Mouse (Mus musculus) heart, embryonic 16.5 days (tissue): ENCODE results near the gene Rasgrp4. TPM values are rescaled to one million over a fixed set of nuclear protein-coding genes. Genes with fewer than 3 reads are reported as not detected.
"Not testable (repeated sequence)": the region's sequence is repeated elsewhere in the genome, so short reads cannot be mapped to it uniquely, and the experiment has no call there.

ENCODE experiments used
- ATAC-seq: fragments of 200-750 bp; cut with Nextera tagmentation; replicated peaks from 2 replicates; pipeline ENCODE4 v1.8.0; 2017; ENCODE audit warnings: moderate number of reproducible peaks; ENCODE audit not compliant: insufficient read depth, low FRiP score; ENCODE audit errors: extremely low read depth
- H3K27ac ChIP-seq: fragments of 300-500 bp; sonication (generic); 2 replicates; pipeline ENCODE4 v1.5.1; 2014; ENCODE audit warnings: mild to moderate bottlenecking, low read length, control low read depth, moderate library complexity
- H3K27me3 ChIP-seq: fragments of 300-500 bp; sonication (generic); 2 replicates; pipeline ENCODE4 v1.6.1; 2014; ENCODE audit warnings: low read length, mixed read lengths; ENCODE audit not compliant: control insufficient read depth, insufficient read depth
- H3K36me3 ChIP-seq: fragments of 300-500 bp; sonication (generic); 2 replicates; pipeline ENCODE4 v1.6.1; 2014; ENCODE audit not compliant: control insufficient read depth, insufficient read depth
- H3K4me1 ChIP-seq: fragments of 300-500 bp; sonication (generic); 2 replicates; pipeline ENCODE4 v1.6.1; 2014; ENCODE audit warnings: low read length, mixed read lengths; ENCODE audit not compliant: control insufficient read depth, insufficient read depth
- H3K4me2 ChIP-seq: fragments of 300-500 bp; sonication (generic); 2 replicates; pipeline ENCODE4 v1.6.1; 2014; ENCODE audit warnings: low read depth, mild to moderate bottlenecking, control low read depth, low read length
- H3K4me3 ChIP-seq: fragments of 300-500 bp; sonication (generic); 2 replicates; pipeline ENCODE4 v1.5.1; 2014; ENCODE audit warnings: mild to moderate bottlenecking, control low read depth, low read length
- H3K9ac ChIP-seq: fragments of 300-500 bp; sonication (generic); 2 replicates; pipeline ENCODE4 v1.6.1; 2014; ENCODE audit warnings: low read length, control low read depth
- H3K9me3 ChIP-seq: fragments of 300-500 bp; sonication (generic); replicated peaks from 2 replicates; pipeline ENCODE4 v1.6.1; 2016; ENCODE audit warnings: low read length; ENCODE audit not compliant: control insufficient read depth
- WGBS: fragments of 180-500 bp; shearing (Covaris S2); extraction: QIAGEN DNeasy Blood & Tissue Kit; methylation state at CpG from one replicate; pipeline ENCODE4 v1.1.7; 2014; 5-methylcytosine and 5-hydroxymethylcytosine counted together
- polyA plus RNA-seq: library from polyadenylated mRNA; unstranded; fragments of >200 nt; fragmentation: Nextera tagmentation; extraction: Ambion mirVana; gene quantifications from 2 replicates; pipeline ENCODE4 v1.2.1, GENCODE M21; 2015

Rasgrp4 gene
- polyA plus RNA-seq, 1 experiment from 2014 or later: 0.38 TPM

- H3K9me3 ChIP-seq, H3K9ac ChIP-seq, ATAC-seq, H3K36me3 ChIP-seq, H3K27ac ChIP-seq, H3K4me3 ChIP-seq, H3K4me1 ChIP-seq, H3K4me2 ChIP-seq: not testable (repeated sequence)
- 86% methylated on average over 3 of the region's 4 CpGs for WGBS
- peaks cover 15% of the 10 kb centered on the region for H3K27me3 ChIP-seq
Measured at GRCm38 (mm10) chr7:29139237-29139636, 4.6 kb downstream of the Rasgrp4 start.

GRCm38 (mm10) chr7:29141416-29141815 lies 6.8 kb downstream of the Rasgrp4 start:
- Histone ChIP-seq H3K27ac (no peak overlapping the region), H3K4me2 (no peak overlapping the region), H3K4me1 (no peaks in the 10 kb centered on the region), H3K9me3 (no peaks in the 10 kb centered on the region), H3K9ac (no peak overlapping the region), H3K27me3 (peaks cover 5% of the 10 kb centered on the region), H3K4me3 (no peak overlapping the region), H3K36me3 (no peaks in the 10 kb centered on the region)
- WGBS: 74% methylated on average over 8 of the region's 8 CpGs
- ATAC-seq: no peak

GRCm38 (mm10) chr7:29144006-29144405 lies 9.4 kb downstream of the Rasgrp4 start:
- Histone ChIP-seq H3K4me2 (no peak overlapping the region), H3K27me3 (no peaks in the 10 kb centered on the region), H3K4me1 (no peaks in the 10 kb centered on the region), H3K27ac (no peak overlapping the region), H3K36me3 (no peaks in the 10 kb centered on the region), H3K4me3 (no peak overlapping the region), H3K9me3 (no peaks in the 10 kb centered on the region), H3K9ac (no peak overlapping the region)
- WGBS: 77% methylated on average over 4 of the region's 4 CpGs
- ATAC-seq: no peak

- no peak overlapping the region for H3K9ac ChIP-seq
- H3K27ac ChIP-seq: no peak overlapping the region
- no peak overlapping the region for H3K4me2 ChIP-seq
- no peak for ATAC-seq
- H3K9me3 ChIP-seq: no peaks in the 10 kb centered on the region
- 78% methylated on average over 7 of the region's 7 CpGs for WGBS
- no peaks in the 10 kb centered on the region for H3K36me3 ChIP-seq
- H3K27me3 ChIP-seq: no peaks in the 10 kb centered on the region
- no peaks in the 10 kb centered on the region for H3K4me1 ChIP-seq
- no peak overlapping the region for H3K4me3 ChIP-seq
Measured at GRCm38 (mm10) chr7:29146625-29147367, 12.1 kb downstream of the Rasgrp4 start.

GRCm38 (mm10) chr7:29148771-29149170 lies 14.1 kb downstream of the Rasgrp4 start:
- 86% methylated on average over 15 of the region's 15 CpGs for WGBS
- no peaks in the 10 kb centered on the region for H3K9me3 ChIP-seq
- no peak overlapping the region for H3K27ac ChIP-seq
- no peaks in the 10 kb centered on the region for H3K27me3 ChIP-seq
- H3K4me1 ChIP-seq: no peaks in the 10 kb centered on the region
- peaks cover under 1% of the 10 kb centered on the region; the same call in 1 of the 2 replicates for H3K36me3 ChIP-seq
- no peak for ATAC-seq
- H3K9ac ChIP-seq: no peak overlapping the region
- H3K4me2 ChIP-seq: no peak overlapping the region
- no peak overlapping the region for H3K4me3 ChIP-seq

- Histone ChIP-seq H3K27ac (no peak overlapping the region), H3K36me3 (peaks cover 5% of the 10 kb centered on the region), H3K4me2 (no peak overlapping the region), H3K4me3 (no peak overlapping the region), H3K27me3 (no peaks in the 10 kb centered on the region), H3K9ac (no peak overlapping the region), H3K9me3 (0 out of 2 replicates have a peak, but pooled peaks cover 2% of the 10 kb centered on the region), H3K4me1 (peaks cover 9% of the 10 kb centered on the region)
- ATAC-seq: no peak
- 56% methylated on average over 10 of the region's 10 CpGs for WGBS
Measured at GRCm38 (mm10) chr7:29151486-29151885, 16.8 kb downstream of the Rasgrp4 start.

- Histone ChIP-seq H3K4me2 (no peak overlapping the region), H3K9ac (no peak overlapping the region), H3K27ac (no peak overlapping the region), H3K4me1 (peaks cover 10% of the 10 kb centered on the region), H3K36me3 (peaks cover 5% of the 10 kb centered on the region), H3K4me3 (no peak overlapping the region), H3K27me3 (peaks cover 16% of the 10 kb centered on the region), H3K9me3 (0 out of 2 replicates have a peak, but pooled peaks cover 2% of the 10 kb centered on the region)
- WGBS: 91% methylated on average over 14 of the region's 14 CpGs
- no peak for ATAC-seq
Measured at GRCm38 (mm10) chr7:29154018-29154720, 19.5 kb downstream of the Rasgrp4 start.

- 0 out of 2 replicates have a peak, but pooled peaks cover 2% of the 10 kb centered on the region for H3K9me3 ChIP-seq
- peak overlapping the region; percentile 93 for H3K4me3 ChIP-seq
- H3K27ac ChIP-seq: peak overlapping the region; percentile 86
- H3K27me3 ChIP-seq: peaks cover 21% of the 10 kb centered on the region
- ATAC-seq: peak; percentile 89
- 10% methylated on average over 37 of the region's 37 CpGs for WGBS
- peak overlapping the region; percentile 89 for H3K9ac ChIP-seq
- peak overlapping the region; percentile 96 for H3K4me2 ChIP-seq
- peaks cover 5% of the 10 kb centered on the region for H3K36me3 ChIP-seq
- peaks cover 10% of the 10 kb centered on the region for H3K4me1 ChIP-seq
Measured at GRCm38 (mm10) chr7:29155196-29155837, 20.7 kb downstream of the Rasgrp4 start.
